Mouse (Mus musculus): ENCODE data around the gene Smc6. TPM values are rescaled to one million over a fixed set of nuclear protein-coding genes. Genes with fewer than 3 reads are reported as not detected.

Gene Smc6
- polyA plus RNA-seq, 1 experiment from 2014 or later = 92.7 TPM

DNA sequence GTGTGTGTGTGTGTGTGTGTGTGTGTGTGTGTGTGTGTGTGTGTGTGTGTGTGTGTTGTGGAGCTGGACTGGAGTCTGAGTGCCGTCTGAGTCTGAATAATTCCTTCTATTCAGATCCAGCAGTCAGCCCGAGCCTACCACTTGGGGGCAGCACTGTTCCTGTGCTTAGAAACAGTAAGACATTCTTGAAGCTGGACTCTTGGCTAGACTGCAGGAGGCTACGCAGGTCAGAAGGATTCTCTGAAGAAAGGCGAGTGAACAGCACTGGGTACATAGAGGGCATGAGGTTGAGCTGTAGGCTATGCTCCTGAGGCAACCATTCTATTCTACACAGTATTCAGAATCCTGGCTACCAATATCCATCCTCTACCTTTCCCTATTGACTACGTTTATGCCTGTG lies 85.2 kb downstream of the Smc6 start:
- Histone ChIP-seq H3K9me3 (ENCODE audit: control insufficient read depth, low read length) (no peaks in the 10 kb centered on the region), H3K4me2 (replicated peaks) (no peak overlapping the region), H3K9ac (no peak overlapping the region), H3K27ac (no peak overlapping the region), H3K27me3 (ENCODE audit: control insufficient read depth, insufficient read depth, low read length) (no peaks in the 10 kb centered on the region), H3K4me1 (replicated peaks; ENCODE audit: control insufficient read depth, insufficient read depth, low read length) (no peaks in the 10 kb centered on the region), H3K4me3 (replicated peaks; ENCODE audit: low read length) (no peak overlapping the region), H3K36me3 (replicated peaks; ENCODE audit: control insufficient read depth, insufficient read depth) (no peaks in the 10 kb centered on the region)
- 35% methylated on average over 5 of the region's 5 CpGs for WGBS
- ATAC-seq (ENCODE audit: low FRiP score) (peak; percentile 56; the same call in 1 of the 2 replicates), DNase-seq (ENCODE audit: low spot score) (peak; percentile 84)

DNA sequence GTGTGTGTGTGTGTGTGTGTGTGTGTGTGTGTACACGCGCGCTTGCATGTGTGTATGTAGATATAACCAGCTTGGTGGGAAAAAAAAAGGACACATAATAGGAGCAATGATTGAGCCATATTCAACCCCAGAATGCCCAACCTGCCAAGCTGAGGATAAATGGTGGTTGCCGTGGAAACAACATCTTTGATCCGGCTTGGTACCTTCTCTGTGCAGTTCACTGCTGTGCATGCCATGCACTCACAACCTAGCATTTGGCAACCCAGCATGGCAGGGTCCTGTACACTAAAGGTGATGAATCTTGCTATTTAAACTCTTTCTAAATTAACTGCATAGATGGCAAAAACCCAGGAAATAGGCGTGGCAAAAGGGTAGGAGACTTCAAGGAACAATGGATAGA lies 96.7 kb downstream of the Smc6 start:
- peak; percentile 71; the same call in 1 of the 2 replicates for ATAC-seq (ENCODE audit: low FRiP score)
- WGBS = 80% methylated on average over 6 of the region's 6 CpGs
- Histone ChIP-seq H3K9me3 (ENCODE audit: control insufficient read depth, low read length) (no peaks in the 10 kb centered on the region), H3K9ac (no peak overlapping the region), H3K4me1 (replicated peaks; ENCODE audit: control insufficient read depth, insufficient read depth, low read length) (no peaks in the 10 kb centered on the region), H3K4me2 (replicated peaks) (no peak overlapping the region), H3K4me3 (replicated peaks; ENCODE audit: low read length) (no peak overlapping the region), H3K36me3 (replicated peaks; ENCODE audit: control insufficient read depth, insufficient read depth) (no peaks in the 10 kb centered on the region), H3K27me3 (ENCODE audit: control insufficient read depth, insufficient read depth, low read length) (no peaks in the 10 kb centered on the region), H3K27ac (no peak overlapping the region)
- DNase-seq (ENCODE audit: low spot score) = no peak

DNA sequence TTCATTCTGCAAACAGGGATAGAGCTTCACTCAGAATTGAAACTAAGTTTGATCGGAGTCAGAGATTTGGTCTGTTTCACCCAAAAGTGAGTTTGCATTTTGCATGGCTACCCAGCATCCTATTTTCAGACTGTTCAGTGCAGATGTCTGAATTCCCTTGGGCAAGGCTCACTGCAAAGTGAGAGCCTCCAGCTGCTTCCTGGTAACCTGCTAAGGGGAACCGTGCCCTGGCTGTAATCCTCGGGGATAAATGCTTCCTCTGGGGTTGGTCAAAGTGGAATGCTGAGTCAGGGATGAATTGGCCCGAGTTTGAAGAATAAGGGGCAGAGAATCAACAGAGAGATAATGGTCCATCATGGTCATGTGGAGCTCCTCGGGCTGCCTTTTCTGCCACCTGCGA lies 99.2 kb downstream of the Smc6 start:
- no peak overlapping the region for H3K27ac ChIP-seq
- H3K9me3 ChIP-seq (ENCODE audit: control insufficient read depth, low read length) = no peaks in the 10 kb centered on the region
- no peak overlapping the region for H3K9ac ChIP-seq
- no peaks in the 10 kb centered on the region for H3K36me3 ChIP-seq (replicated peaks; ENCODE audit: control insufficient read depth, insufficient read depth)
- H3K4me1 ChIP-seq (replicated peaks; ENCODE audit: control insufficient read depth, insufficient read depth, low read length) = no peaks in the 10 kb centered on the region
- WGBS = 66% methylated on average over 6 of the region's 6 CpGs
- no peak overlapping the region for H3K4me3 ChIP-seq (replicated peaks; ENCODE audit: low read length)
- ATAC-seq (ENCODE audit: low FRiP score) (no peak), DNase-seq (ENCODE audit: low spot score) (no peak)
- H3K27me3 ChIP-seq (ENCODE audit: control insufficient read depth, insufficient read depth, low read length) = no peaks in the 10 kb centered on the region
- no peak overlapping the region for H3K4me2 ChIP-seq (replicated peaks)

DNA sequence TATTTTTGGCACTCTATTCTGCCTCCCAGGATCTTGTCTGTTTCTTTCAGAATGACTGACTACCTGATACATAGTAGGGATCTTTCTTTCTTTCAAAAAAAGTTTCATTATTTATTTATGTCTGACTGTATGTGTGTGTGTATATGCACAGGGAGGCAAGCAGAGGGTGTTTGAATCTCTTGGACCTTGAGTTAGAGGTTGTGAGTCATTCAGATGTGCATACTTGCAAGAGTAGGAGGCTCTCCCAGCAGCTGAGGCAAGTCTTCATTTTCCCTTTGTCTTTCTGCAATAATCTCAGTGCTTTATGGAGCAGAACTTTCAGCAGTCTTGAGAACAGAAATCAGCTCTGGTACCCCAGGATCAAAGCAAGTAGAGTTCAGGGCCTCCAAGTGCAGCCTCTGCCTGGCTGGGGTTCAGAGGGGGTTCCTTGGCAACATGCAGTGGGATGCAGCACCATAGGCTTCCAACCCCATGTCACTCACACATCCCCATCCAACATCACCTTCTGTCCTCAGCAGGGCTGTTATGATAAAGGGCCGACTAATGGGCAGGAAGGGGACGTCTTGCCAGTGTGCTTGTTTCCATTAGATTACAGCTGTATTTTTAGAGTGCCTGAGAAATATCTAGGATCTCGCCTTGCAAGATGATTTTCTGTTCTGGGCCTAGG lies 101.5 kb downstream of the Smc6 start:
- ATAC-seq (ENCODE audit: low FRiP score) (no peak), DNase-seq (ENCODE audit: low spot score) (no peak)
- Histone ChIP-seq H3K4me2 (replicated peaks) (no peak overlapping the region), H3K9ac (no peak overlapping the region), H3K4me1 (replicated peaks; ENCODE audit: control insufficient read depth, insufficient read depth, low read length) (no peaks in the 10 kb centered on the region), H3K27me3 (ENCODE audit: control insufficient read depth, insufficient read depth, low read length) (no peaks in the 10 kb centered on the region), H3K27ac (no peak overlapping the region), H3K9me3 (ENCODE audit: control insufficient read depth, low read length) (no peaks in the 10 kb centered on the region), H3K4me3 (replicated peaks; ENCODE audit: low read length) (no peak overlapping the region), H3K36me3 (replicated peaks; ENCODE audit: control insufficient read depth, insufficient read depth) (no peaks in the 10 kb centered on the region)
- WGBS = 80% methylated on average over 3 of the region's 3 CpGs

Small RNAs within 50 kb of the gene (microRNA-seq; reads per million reads assigned to microRNA genes)
- 0.65 reads per million for gene Mir7675

Other genes with a start within 250 kb of the Smc6 start
- gene Kcns3, start 114.8 kb upstream of the Smc6 start, polyA plus RNA-seq (2014; fragmentation: Nextera tagmentation; extraction: Ambion mirVana) = 1.2 and 1.3 TPM in 2 replicates
- not detected in 2 replicates for gene Msgn1, start 56.9 kb upstream of the Smc6 start, polyA plus RNA-seq (2014; fragmentation: Nextera tagmentation; extraction: Ambion mirVana)
- gene Gen1, start 85 bp upstream of the Smc6 start, polyA plus RNA-seq (2014; fragmentation: Nextera tagmentation; extraction: Ambion mirVana) = 2.0 and 2.7 TPM in 2 replicates
- gene Vsnl1, start 170.7 kb downstream of the Smc6 start, polyA plus RNA-seq (2014; fragmentation: Nextera tagmentation; extraction: Ambion mirVana) = 120 and 152 TPM in 2 replicates
- gene Rad51ap2, start 190.2 kb downstream of the Smc6 start, polyA plus RNA-seq (2014; fragmentation: Nextera tagmentation; extraction: Ambion mirVana) = 0.50 and 0.52 TPM in 2 replicates